ENCODE assay signal across 9 mouse cellular contexts in genomic region chr9:35166798-35167635, GRCm38 (mm10). TPM values are rescaled to one million over a fixed set of nuclear protein-coding genes. Genes with fewer than 3 reads are reported as not detected.
DNase-seq lines count a peak whose midpoint lies in the region; ATAC-seq and TF ChIP-seq lines count a peak whose summit lies in the region.
"Had no signal": no experiment of that assay in that cellular context is flagged by ENCODE, and none has a peak within 500 bp of the region (broad histone marks: within the 10 kb centered on the region; RNA-seq: fewer than 3 reads in every experiment).

No protein-coding gene starts in this region.

- no peaks in the 10 kb centered on the region; the same call in 1 of the 2 replicates for H3K36me3 ChIP-seq in forebrain, embryonic 11.5 days (ENCODE audit: control insufficient read depth, insufficient read depth, low read length)
- peaks cover 21% of the 10 kb centered on the region for H3K36me3 ChIP-seq in midbrain, embryonic 12.5 days

- H3K9me3 ChIP-seq in forebrain, embryonic 11.5 days (ENCODE audit: control insufficient read depth, low read length) = no peaks in the 10 kb centered on the region
- no peaks in the 10 kb centered on the region for H3K9me3 ChIP-seq in midbrain, embryonic 12.5 days

- ATAC-seq in forebrain, embryonic 11.5 days (replicated peaks; ENCODE audit: low FRiP score) = peak; percentile 88
- ATAC-seq in midbrain, embryonic 12.5 days (ENCODE audit: low FRiP score, low read depth) = peak; percentile 81

- TF ChIP-seq CTCF in cortical plate, adult 2 months (IDR thresholded peaks at IDR 0.05; ENCODE audit: extremely low read depth, insufficient read depth, low read length) = no peak

- peaks cover 2% of the 10 kb centered on the region; the same call in 1 of the 2 replicates for H3K4me1 ChIP-seq in cortical plate, adult 2 months (ENCODE audit: control insufficient read depth, insufficient read depth, low read length)
- H3K4me1 ChIP-seq in forebrain, embryonic 11.5 days (replicated peaks; ENCODE audit: control insufficient read depth, insufficient read depth, low read length) = peaks cover 10% of the 10 kb centered on the region; the same call in 1 of the 2 replicates
- H3K4me1 ChIP-seq in midbrain, embryonic 12.5 days = peaks cover 19% of the 10 kb centered on the region

- peak overlapping the region; percentile 3; the same call in 1 of the 2 replicates for H3K4me2 ChIP-seq in forebrain, embryonic 11.5 days (ENCODE audit: low read depth, low read length, severe bottlenecking)
- H3K4me2 ChIP-seq in midbrain, embryonic 12.5 days (replicated peaks) = peak overlapping the region; percentile 10; the same call in 1 of the 2 replicates

- H3K9ac ChIP-seq in forebrain, embryonic 11.5 days (ENCODE audit: low read length) = no peak overlapping the region
- H3K9ac ChIP-seq in midbrain, embryonic 12.5 days (replicated peaks) = no peak overlapping the region

- H3K27me3 ChIP-seq in forebrain, embryonic 11.5 days (ENCODE audit: control insufficient read depth, insufficient read depth, low read length) = no peaks in the 10 kb centered on the region
- no peaks in the 10 kb centered on the region for H3K27me3 ChIP-seq in midbrain, embryonic 12.5 days

- H3K4me3 ChIP-seq in cortical plate, adult 2 months (ENCODE audit: insufficient read depth, low read length) = no peak overlapping the region
- H3K4me3 ChIP-seq in forebrain, embryonic 11.5 days (ENCODE audit: low read depth, low read length) = no peak overlapping the region
- no peak overlapping the region for H3K4me3 ChIP-seq in midbrain, embryonic 12.5 days

- peak overlapping the region; percentile 86 for H3K27ac ChIP-seq in cortical plate, adult 2 months (ENCODE audit: insufficient read depth, low read length)
- H3K27ac ChIP-seq in forebrain, embryonic 11.5 days (ENCODE audit: low read depth, low read length) = peak overlapping the region; percentile 72
- H3K27ac ChIP-seq in midbrain, embryonic 12.5 days (replicated peaks) = peak overlapping the region; percentile 63

- WGBS in forebrain, embryonic 11.5 days = 11% methylated on average over 9 of the region's 9 CpGs
- WGBS in midbrain, embryonic 12.5 days = 17% methylated on average over 9 of the region's 9 CpGs

- DNase-seq in forebrain, embryonic 11.5 days (ENCODE audit: low spot score) = peak; percentile 51
- peak; percentile 79 to 86 for DNase-seq in kidney, adult 8-10 months
- DNase-seq in urinary bladder, postnatal 4 days (ENCODE audit: low spot score in 2 of 2) = no peak
- no peak for DNase-seq in layer of hippocampus, postnatal 10 days (ENCODE audit: low spot score in 2 of 2)
- no peak for DNase-seq in adrenal gland, adult 18-20 months (ENCODE audit: low spot score in 2 of 2)
- DNase-seq: left cerebral cortex, postnatal 4 days; right cerebral cortex, postnatal 4 days had no signal

- TF ChIP-seq POLR2A in cortical plate, adult 2 months (IDR thresholded peaks at IDR 0.05; ENCODE audit: extremely low read depth, insufficient read depth, low read length) = no peak

RNA-seq across cellular contexts. Expression of gene Dcps, which starts 8.8 kb away (rescaled TPM):
- 23.1 and 25.3 TPM in 2 replicates for polyA plus RNA-seq in cortical plate, adult 2 months (2012; rRNA removed)
- 104 and 113 TPM in 2 replicates for polyA plus RNA-seq in forebrain, embryonic 11.5 days (2014; fragmentation: Nextera tagmentation; extraction: Ambion mirVana)
- polyA plus RNA-seq in midbrain, embryonic 12.5 days (2016; fragmentation: Nextera tagmentation; extraction: Ambion mirVana) = 85.1 and 87.2 TPM in 2 replicates
- 10 to 100 TPM; 15.3 to 19.7 TPM for total RNA-seq in layer of hippocampus, postnatal 10 days (2021)
- total RNA-seq in adrenal gland, adult 18-20 months (2021) = 10 to 100 TPM; 19.4 to 20.6 TPM

RNA-seq across cellular contexts. Expression of gene Srpr, which starts 33.0 kb away (rescaled TPM):
- polyA plus RNA-seq in cortical plate, adult 2 months (2012; rRNA removed) = 50.5 and 52.8 TPM in 2 replicates
- 89.2 and 91.3 TPM in 2 replicates for polyA plus RNA-seq in forebrain, embryonic 11.5 days (2014; fragmentation: Nextera tagmentation; extraction: Ambion mirVana)
- polyA plus RNA-seq in midbrain, embryonic 12.5 days (2016; fragmentation: Nextera tagmentation; extraction: Ambion mirVana) = 86.4 and 91.2 TPM in 2 replicates
- 10 to 100 TPM; 53.9 to 58.0 TPM for total RNA-seq in layer of hippocampus, postnatal 10 days (2021)
- total RNA-seq in adrenal gland, adult 18-20 months (2021) = 100 to 1,000 TPM; 143 to 160 TPM

RNA-seq across cellular contexts. Expression of gene Tirap, which starts 33.1 kb away (rescaled TPM):
- polyA plus RNA-seq in cortical plate, adult 2 months (2012; rRNA removed) = 2.7 and 3.3 TPM in 2 replicates
- 17.1 and 17.3 TPM in 2 replicates for polyA plus RNA-seq in forebrain, embryonic 11.5 days (2014; fragmentation: Nextera tagmentation; extraction: Ambion mirVana)
- 11.2 and 12.4 TPM in 2 replicates for polyA plus RNA-seq in midbrain, embryonic 12.5 days (2016; fragmentation: Nextera tagmentation; extraction: Ambion mirVana)
- total RNA-seq in layer of hippocampus, postnatal 10 days (2021) = 1 to 10 TPM; 2.4 to 3.4 TPM
- 1 to 10 TPM; 4.5 to 5.1 TPM for total RNA-seq in adrenal gland, adult 18-20 months (2021)

RNA-seq across cellular contexts. Expression of gene Foxred1, which starts 43.8 kb away (rescaled TPM):
- polyA plus RNA-seq in cortical plate, adult 2 months (2012; rRNA removed) = 57.0 and 64.6 TPM in 2 replicates
- 45.5 and 49.2 TPM in 2 replicates for polyA plus RNA-seq in forebrain, embryonic 11.5 days (2014; fragmentation: Nextera tagmentation; extraction: Ambion mirVana)
- polyA plus RNA-seq in midbrain, embryonic 12.5 days (2016; fragmentation: Nextera tagmentation; extraction: Ambion mirVana) = 48.5 and 52.6 TPM in 2 replicates
- 10 to 100 TPM; 43.2 to 43.7 TPM for total RNA-seq in layer of hippocampus, postnatal 10 days (2021)
- total RNA-seq in adrenal gland, adult 18-20 months (2021) = 10 to 100 TPM; 51.2 to 70.5 TPM

RNA-seq across cellular contexts. Expression of gene St3gal4, which starts 47.9 kb away (rescaled TPM):
- 7.5 and 8.3 TPM in 2 replicates for polyA plus RNA-seq in cortical plate, adult 2 months (2012; rRNA removed)
- polyA plus RNA-seq in forebrain, embryonic 11.5 days (2014; fragmentation: Nextera tagmentation; extraction: Ambion mirVana) = 13.3 and 14.4 TPM in 2 replicates
- 9.0 and 11.4 TPM in 2 replicates for polyA plus RNA-seq in midbrain, embryonic 12.5 days (2016; fragmentation: Nextera tagmentation; extraction: Ambion mirVana)
- 10 to 100 TPM; 18.8 to 22.1 TPM for total RNA-seq in layer of hippocampus, postnatal 10 days (2021)
- total RNA-seq in adrenal gland, adult 18-20 months (2021) = 10 to 100 TPM; 19.1 to 26.3 TPM

Comparison
In these comparisons a context has a peak if more than half of its experiments do, and no peak if none do; other contexts are left out.
1. DNase-seq: peak in forebrain, embryonic 11.5 days (single experiment) and kidney, adult 8-10 months (2 of 2); none in urinary bladder, postnatal 4 days (0 of 2), layer of hippocampus, postnatal 10 days (0 of 2) and adrenal gland, adult 18-20 months (0 of 2).
2. Peak in every context shown above with its lines, with median percentiles within 50 percentile points of each other: H3K27ac ChIP-seq.